Mouse (Mus musculus) lung, postnatal 36 days (tissue): Measurements from ENCODE around the gene Lman1l.

Source experiments
- DNase-seq: peaks from one replicate; pipeline ENCODE4 v3.0.0; 2022; ENCODE audit warnings: mixed read lengths

Gene Lman1l

GRCm38 (mm10) chr9:57617556-57618169 lies 2.9 kb downstream of the Lman1l start:
- DNase-seq: no peak

- DNase-seq: no peak
Observed at GRCm38 (mm10) chr9:57614786-57615185, 5.8 kb downstream of the Lman1l start.

DNA sequence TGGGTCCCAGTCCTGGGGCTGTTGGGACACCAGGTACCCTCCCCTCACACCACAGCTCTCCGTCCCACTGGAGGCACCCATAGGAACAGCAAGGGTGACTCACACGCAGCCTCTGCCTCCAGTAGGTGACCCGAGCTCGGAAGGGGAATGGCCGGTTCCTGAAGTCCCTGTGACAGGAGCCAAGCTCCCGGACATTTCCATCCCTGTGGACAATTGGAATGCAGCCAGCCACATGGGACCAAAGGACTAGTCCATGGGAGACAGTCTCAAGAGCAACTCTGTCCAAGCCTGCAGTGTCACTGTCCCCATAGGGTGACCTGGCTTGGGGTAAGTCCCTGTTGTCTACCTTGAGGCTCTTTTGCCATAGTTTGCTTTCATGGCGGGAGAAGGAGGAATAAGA lies 6.6 kb downstream of the Lman1l start:
- no peak for DNase-seq

- DNase-seq: no peak
Observed at GRCm38 (mm10) chr9:57612587-57612986, 8.0 kb downstream of the Lman1l start.

GRCm38 (mm10) chr9:57610359-57610826 lies 10.2 kb downstream of the Lman1l start:
- no peak for DNase-seq

DNA sequence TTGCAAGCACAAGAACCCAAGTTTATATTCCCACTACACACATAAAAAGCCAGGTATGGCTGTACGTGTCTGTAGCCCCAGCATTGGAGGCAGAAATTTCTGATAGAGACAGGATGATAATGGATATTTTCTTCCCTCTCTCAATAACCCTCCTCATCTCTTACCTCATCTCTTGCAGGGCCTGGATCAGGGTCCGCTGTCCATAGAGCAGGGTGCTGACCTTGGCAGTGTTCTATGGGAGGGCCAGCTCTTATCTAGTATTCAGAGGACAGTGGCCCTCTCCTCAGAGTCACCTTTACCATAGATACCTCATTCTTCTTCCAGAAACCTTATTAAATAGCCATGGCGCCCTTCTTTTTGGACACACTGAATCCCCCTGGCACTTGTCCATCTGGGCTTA lies 10.8 kb downstream of the Lman1l start:
- no peak for DNase-seq

DNA sequence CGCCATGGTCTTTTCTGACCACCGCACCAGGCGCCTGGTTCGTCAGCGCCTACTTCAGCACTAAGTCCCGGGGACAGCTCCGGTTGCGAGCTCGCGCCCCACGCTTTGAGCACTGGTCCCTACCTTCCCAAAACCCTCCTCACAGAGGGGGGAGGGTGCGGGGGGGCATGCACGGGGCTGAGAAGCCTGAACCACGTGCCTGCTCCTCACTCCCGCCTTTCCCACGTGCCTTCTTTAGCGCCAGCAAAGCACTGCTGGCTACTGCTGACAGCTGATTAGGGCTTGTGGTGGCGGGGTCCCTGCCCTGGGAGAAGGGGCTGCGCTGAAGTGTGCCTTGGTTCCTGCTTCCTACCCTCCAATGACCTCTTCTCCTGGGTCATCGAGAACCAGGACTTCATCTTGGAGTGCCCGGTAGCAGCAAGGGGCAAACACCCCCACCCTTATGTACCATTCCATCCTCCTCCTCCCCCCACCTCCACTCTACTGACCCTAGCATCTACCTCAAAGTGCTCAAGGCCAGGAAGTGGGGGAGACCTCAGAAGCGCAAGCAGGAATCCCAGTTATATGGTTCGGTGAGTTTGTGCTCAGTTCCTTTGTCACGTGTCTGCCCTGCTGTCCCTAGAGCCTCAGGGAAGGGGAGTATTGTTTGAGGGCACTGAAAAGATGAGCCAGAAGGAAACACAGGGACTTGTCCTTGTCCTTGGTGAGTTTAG lies 14.3 kb downstream of the Lman1l start, which contains the start of gene Cplx3:
Cplx3 (minus strand) TSS at position 143 of the 713 bp plus-strand sequence.
- peak; percentile 43 for DNase-seq

GRCm38 (mm10) chr9:57605503-57605902 lies 15.1 kb downstream of the Lman1l start:
- DNase-seq: no peak

- DNase-seq: no peak
Observed at GRCm38 (mm10) chr9:57604875-57605274, 15.7 kb downstream of the Lman1l start.

DNA sequence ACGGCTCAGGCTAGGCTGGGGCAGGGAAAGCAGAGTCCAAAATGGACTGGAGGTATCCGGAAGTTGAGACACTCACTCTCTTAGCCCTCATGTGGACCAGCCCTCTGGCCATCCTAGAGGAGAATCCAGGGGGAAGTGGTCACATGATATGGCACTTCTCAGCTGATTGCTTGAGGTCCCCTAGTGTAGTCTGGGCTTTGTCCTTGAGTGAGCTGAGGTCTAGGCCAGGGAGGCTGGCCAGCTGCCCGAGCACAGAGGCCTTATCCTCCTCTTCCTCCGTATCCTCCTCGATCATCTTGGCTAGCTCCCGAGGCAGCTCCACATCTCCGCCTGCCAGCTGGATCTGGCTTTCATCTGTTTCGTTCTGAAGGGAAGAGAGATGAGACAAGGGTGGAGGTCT lies 18.5 kb downstream of the Lman1l start:
- no peak for DNase-seq

DNA sequence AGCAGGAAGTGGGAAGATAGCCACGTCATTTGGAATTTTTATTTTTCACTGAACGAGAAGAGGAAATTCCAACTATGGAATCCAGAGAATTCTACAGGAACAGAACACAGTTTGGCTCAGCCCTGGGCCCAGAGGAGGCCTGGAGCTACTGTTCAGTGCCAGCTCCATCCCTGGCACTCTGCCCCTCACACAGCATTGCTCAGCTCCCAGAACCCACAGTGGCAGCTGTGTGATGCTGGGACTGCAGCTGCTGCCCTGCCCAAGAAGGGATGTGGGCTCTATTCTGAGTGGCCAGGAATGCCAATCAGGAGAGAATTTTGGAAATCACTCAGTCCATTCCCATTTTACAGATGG lies 19.2 kb downstream of the Lman1l start:
- no peak for DNase-seq

DNA sequence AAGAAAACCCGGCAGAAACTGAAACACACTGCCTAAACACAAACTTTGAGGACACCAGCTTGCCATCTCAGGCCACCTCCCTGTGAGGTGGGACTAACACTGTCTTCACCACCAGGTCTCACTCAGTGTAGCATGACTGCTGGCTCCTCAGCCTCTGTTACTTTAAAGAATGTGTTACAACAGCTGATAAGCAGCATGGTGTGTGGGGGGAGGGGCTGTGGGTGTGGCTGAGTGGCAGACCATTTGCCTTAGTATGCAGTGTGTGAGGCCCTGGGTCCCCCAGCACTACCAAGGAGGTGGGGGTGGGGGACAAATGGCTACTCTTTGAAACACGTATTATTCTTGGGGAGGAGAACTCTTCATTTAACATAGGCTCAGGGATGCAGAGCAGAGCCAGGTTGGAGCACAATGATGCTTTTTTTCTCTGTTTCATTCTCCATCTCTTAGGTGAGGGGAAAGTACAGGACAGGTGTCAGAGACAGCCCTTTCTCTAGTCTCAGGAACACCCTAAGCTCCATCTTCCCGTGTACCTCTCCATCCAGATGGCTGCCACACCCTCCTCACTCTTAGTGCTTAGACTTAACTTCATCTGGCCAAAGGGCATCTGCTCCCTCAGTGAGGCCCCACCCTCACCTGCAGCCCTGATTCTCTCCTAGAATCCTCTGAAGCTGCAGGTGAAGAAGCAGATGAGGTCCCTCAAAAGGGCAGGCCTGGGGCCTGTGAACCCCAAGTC lies 19.8 kb downstream of the Lman1l start:
- DNase-seq: peak; percentile 40

GRCm38 (mm10) chr9:57598851-57599563 lies 21.6 kb downstream of the Lman1l start:
- no peak for DNase-seq

DNA sequence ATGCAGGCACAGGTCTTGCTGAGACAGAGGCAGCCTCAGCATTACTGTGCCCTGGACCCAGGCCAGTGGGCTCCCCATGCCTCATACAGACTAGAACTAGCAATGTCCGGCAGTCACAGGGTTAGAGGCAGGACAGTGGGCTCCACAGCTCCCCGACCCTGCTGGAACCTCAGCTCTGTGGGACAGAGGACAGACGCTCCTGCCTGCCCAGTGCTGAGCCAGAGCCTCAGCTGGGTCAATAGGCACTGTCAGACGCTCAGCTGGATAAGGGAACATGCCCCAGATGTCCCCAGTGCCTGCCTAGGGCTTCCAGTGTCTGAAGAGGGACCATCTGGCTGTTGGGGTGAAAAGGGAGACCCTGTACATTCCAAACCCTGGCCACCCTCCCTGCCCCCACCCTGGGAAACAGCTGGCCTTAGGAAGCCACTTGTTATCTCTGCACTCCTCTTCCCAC lies 22.6 kb downstream of the Lman1l start:
- DNase-seq: no peak

DNA sequence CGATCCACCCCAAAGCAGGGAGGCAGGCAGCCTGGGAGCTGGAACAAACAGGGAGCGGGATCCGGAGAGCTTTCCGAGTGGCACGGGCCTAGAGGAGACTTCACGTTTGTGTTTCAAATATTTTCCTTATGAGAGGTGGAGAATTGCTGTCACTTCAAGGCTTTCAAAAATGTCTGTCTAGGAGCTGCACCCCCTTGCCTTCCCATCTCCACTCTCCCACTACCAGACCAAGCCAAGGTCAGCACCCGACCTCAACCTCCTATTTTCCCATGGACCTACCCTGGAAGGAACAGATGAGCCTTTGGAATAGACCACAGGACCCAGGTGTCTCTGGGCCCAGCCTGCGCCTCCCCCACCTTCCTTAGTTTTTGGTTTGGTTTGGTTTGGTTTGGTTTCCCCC lies 23.3 kb downstream of the Lman1l start:
- no peak for DNase-seq

DNA sequence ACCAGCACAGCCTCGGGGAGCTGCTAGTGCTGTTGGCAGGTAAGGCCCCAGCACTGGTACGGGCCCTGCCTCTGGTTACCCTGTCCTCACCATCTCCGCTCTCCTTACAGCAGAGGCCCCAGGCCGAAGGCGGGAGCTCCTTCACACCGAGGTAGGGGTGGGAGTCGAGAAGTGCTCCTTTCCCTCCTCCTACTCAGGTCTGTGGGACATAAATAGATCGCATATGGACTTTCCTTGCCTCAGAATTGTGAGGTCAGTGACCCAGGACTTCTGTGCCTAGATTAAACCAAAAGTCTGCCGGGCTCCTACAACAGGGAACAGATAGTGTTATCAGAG lies 26.4 kb downstream of the Lman1l start:
- DNase-seq: no peak

- DNase-seq: no peak
Observed at GRCm38 (mm10) chr9:57593454-57594173, 27.0 kb downstream of the Lman1l start.

DNA sequence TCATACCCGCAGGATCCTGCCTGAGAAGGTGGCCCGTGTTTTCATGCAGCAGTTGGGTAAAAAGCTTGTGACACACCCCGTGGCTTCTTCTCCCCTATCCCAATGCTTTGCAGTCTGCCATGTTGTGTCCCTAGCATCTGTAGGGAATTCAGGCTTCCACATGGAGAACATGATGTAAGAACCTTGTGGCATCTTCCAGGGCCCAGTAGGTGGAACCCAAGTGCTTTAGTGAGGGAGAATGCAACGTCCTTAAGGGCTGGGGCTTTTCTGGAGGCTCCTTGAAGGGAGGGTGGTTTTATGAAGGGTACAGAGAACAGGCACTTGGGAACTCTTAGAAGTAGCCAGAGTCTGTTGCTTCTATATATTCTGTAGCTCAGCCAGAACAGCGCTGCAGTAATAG lies 29.8 kb downstream of the Lman1l start:
- no peak for DNase-seq

DNA sequence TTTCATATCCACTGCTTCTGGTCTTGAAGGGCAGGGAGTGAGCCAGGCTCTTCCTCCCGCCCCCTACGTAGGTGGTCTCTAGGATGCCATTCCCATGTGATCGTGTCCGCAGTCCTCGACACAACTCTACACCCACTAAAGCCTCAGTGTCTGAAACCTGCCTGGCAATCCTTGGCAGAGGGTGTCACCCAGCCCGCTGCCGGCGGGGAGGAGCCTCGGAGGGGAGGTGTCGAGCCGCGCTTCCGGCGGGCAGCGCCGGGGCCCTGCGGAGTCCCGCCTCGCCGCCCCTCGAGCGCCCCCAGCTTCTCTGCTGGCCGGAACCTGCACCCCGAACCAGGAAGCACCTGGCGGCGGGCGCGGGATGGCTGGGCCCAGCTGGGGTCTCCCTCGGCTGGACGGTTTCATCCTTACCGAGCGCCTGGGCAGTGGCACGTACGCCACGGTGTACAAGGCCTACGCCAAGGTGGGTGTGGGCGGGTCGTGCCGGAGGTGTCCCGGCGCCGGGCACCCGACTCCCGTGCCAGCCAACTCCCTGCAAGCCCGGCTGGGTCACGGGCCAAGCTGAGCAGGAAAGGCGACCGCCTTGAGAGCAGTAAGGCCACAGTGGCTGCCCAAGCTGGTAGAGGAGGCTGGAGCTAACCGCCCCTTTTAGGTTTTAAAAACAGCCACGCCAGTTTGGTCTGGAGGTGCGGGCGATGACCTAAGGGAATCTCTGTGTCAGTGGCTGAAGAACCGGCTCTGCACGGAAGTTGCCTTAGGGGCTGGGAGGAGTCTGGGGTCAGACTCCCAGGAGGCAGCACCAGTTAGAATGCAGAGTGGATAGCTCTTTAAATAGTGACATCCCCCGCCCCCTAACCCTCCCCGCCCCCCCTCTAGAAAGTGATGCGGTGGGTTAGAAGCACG lies 31.1 kb downstream of the Lman1l start, which contains the start of gene Ulk3:
Ulk3 (plus strand) TSS at position 229 of the 903 bp plus-strand sequence.
- peak; percentile 86 for DNase-seq

GRCm38 (mm10) chr9:57584991-57585390 lies 35.6 kb downstream of the Lman1l start:
- DNase-seq: no peak

- DNase-seq: peak; percentile 53
Observed at GRCm38 (mm10) chr9:57577144-57577849, 43.3 kb downstream of the Lman1l start.
